Mouse (Mus musculus): ENCODE data around the gene Mpzl3.

GRCm38 (mm10) chr9:45098426-45098825, 43.4 kb downstream of the Mpzl3 start:
- no peak for TF ChIP-seq CTCF (IDR thresholded peaks at IDR 0.05; ENCODE audit: low read depth)
- TF ChIP-seq EP300 (IDR thresholded peaks at IDR 0.05; ENCODE audit: low read depth), result no peak

All from heart, postnatal 0 days (tissue).